Mouse (Mus musculus): ENCODE data around the gene Cdc42bpa.

The Cdc42bpa gene

GRCm38 (mm10) chr1:180037461-180037860 is 77.2 kb downstream of the Cdc42bpa start:
- no peak for DNase-seq

- DNase-seq, result no peak
These were observed 83.9 kb downstream of the Cdc42bpa start for GRCm38 (mm10) chr1:180044160-180044559.

GRCm38 (mm10) chr1:180045172-180045571 is 84.9 kb downstream of the Cdc42bpa start:
- DNase-seq, result no peak

- DNase-seq, result no peak
These were observed 128.9 kb downstream of the Cdc42bpa start for GRCm38 (mm10) chr1:180089176-180089575.

- no peak for DNase-seq
These were observed 138.2 kb downstream of the Cdc42bpa start for GRCm38 (mm10) chr1:180098426-180098825.

- no peak for DNase-seq
These were observed 144.3 kb downstream of the Cdc42bpa start for GRCm38 (mm10) chr1:180104567-180104966.

- no peak for DNase-seq
These were observed 148.8 kb downstream of the Cdc42bpa start for GRCm38 (mm10) chr1:180109050-180109449.

- no peak for DNase-seq
These were observed 156.3 kb downstream of the Cdc42bpa start for GRCm38 (mm10) chr1:180116525-180116924.

GRCm38 (mm10) chr1:180118233-180118632 is 158.0 kb downstream of the Cdc42bpa start:
- no peak for DNase-seq

GRCm38 (mm10) chr1:180128077-180128792 is 168.0 kb downstream of the Cdc42bpa start:
- no peak for DNase-seq

- DNase-seq, result no peak
These were observed 171.1 kb downstream of the Cdc42bpa start for GRCm38 (mm10) chr1:180131402-180131801.

GRCm38 (mm10) chr1:180132187-180132586 is 171.9 kb downstream of the Cdc42bpa start:
- no peak for DNase-seq

GRCm38 (mm10) chr1:180139158-180139557 is 178.9 kb downstream of the Cdc42bpa start:
- no peak for DNase-seq

GRCm38 (mm10) chr1:180140970-180141369 is 180.7 kb downstream of the Cdc42bpa start:
- DNase-seq, result no peak

- no peak for DNase-seq
These were observed 187.8 kb downstream of the Cdc42bpa start for GRCm38 (mm10) chr1:180148036-180148435.

- no peak for DNase-seq
These were observed 188.3 kb downstream of the Cdc42bpa start for GRCm38 (mm10) chr1:180148563-180148962.

GRCm38 (mm10) chr1:180151191-180151590 is 190.9 kb downstream of the Cdc42bpa start:
- no peak for DNase-seq

GRCm38 (mm10) chr1:180158648-180159047 is 198.4 kb downstream of the Cdc42bpa start:
- DNase-seq, result no peak

GRCm38 (mm10) chr1:180160545-180160944 is 200.3 kb downstream of the Cdc42bpa start:
- no peak for DNase-seq

- no peak for DNase-seq
These were observed 200.9 kb downstream of the Cdc42bpa start for GRCm38 (mm10) chr1:180161160-180161559.

- DNase-seq, result no peak
These were observed 201.5 kb downstream of the Cdc42bpa start for GRCm38 (mm10) chr1:180161566-180162355.

- no peak for DNase-seq
These were observed 202.7 kb downstream of the Cdc42bpa start for GRCm38 (mm10) chr1:180162986-180163385.

- no peak for DNase-seq
These were observed 206.3 kb downstream of the Cdc42bpa start for GRCm38 (mm10) chr1:180166533-180166932.

- DNase-seq, result no peak
These were observed 208.0 kb downstream of the Cdc42bpa start for GRCm38 (mm10) chr1:180168294-180168693.

Data from thymus, adult 18-20 months (tissue).